Mouse (Mus musculus) thymus, postnatal 36 days (tissue): ENCODE data around the gene Olfr794.

Experiments
- DNase-seq, 2 experiments: peaks; one replicate each; pipeline ENCODE4 v3.0.0; 2022; ENCODE audit warnings: mixed read lengths in 2 of 2

The Olfr794 gene

GRCm38 (mm10) chr10:129567355-129567754 is at the start of gene Olfr794:
TSS of gene Olfr794 (plus strand) at chr10:129567655.
- no peak for DNase-seq

- no peak for DNase-seq
These were observed 46.0 kb upstream of the Olfr794 start, which contains the start of gene Olfr791 for GRCm38 (mm10) chr10:129521492-129521891. TSS of gene Olfr791 (plus strand) at chr10:129521792.

- DNase-seq: no peak
These were observed 28.6 kb upstream of the Olfr794 start, which contains the start of gene Olfr792 for GRCm38 (mm10) chr10:129538862-129539261. TSS of gene Olfr792 (plus strand) at chr10:129539162.

GRCm38 (mm10) chr10:129549354-129549753 is 18.1 kb upstream of the Olfr794 start:
- no peak for DNase-seq

- no peak for DNase-seq
These were observed 9.6 kb downstream of the Olfr794 start for GRCm38 (mm10) chr10:129577066-129577465.

DNA sequence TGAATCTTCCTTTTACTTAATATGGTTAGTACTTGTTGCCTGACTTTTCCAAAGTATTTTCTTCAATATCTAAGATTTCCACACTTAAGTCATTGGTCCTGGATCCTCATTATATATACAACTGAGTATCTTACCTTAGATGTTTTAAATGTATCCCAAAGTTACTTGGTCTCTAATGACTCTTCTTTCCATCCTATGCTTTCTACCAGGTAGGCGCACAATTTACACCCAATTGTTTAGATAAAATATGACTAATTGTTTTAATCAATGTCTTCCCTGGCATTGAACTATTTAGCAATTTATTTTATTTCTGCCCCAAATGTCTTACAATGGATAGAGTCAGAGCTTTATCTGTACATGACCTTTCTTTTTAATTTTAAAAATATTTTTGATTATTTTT is 45.0 kb downstream of the Olfr794 start, which contains the start of gene Olfr796:
TSS of gene Olfr796 (minus strand) at position 101 of the 400 bp plus-strand sequence.
- no peak for DNase-seq

GRCm38 (mm10) chr10:129621724-129622123 is 54.3 kb downstream of the Olfr794 start:
- DNase-seq: no peak
